Mouse (Mus musculus) kidney, embryonic 15.5 days (tissue): ENCODE measurements around the gene Zmym4. TPM values are rescaled to one million over a fixed set of nuclear protein-coding genes. Genes with fewer than 3 reads are reported as not detected.

Experiments
- polyA plus RNA-seq: library from polyadenylated mRNA; unstranded; fragments of >200 nt; fragmentation: Nextera tagmentation; extraction: Ambion mirVana; gene quantifications from 2 replicates; pipeline ENCODE4 v1.2.1, GENCODE M21; 2015

Zmym4 gene
- polyA plus RNA-seq, 1 experiment from 2014 or later = 20.3 TPM

Other genes starting within 250 kb of the Zmym4 start
- gene Tfap2e, start 231.9 kb downstream of the Zmym4 start, polyA plus RNA-seq = not detected in 2 replicates
- 27.1 and 28.2 TPM in 2 replicates for gene Ncdn, start 214.7 kb downstream of the Zmym4 start, polyA plus RNA-seq
- gene AU040320, start 214.6 kb downstream of the Zmym4 start, polyA plus RNA-seq = 24.5 and 27.8 TPM in 2 replicates
- 88.3 and 93.6 TPM in 2 replicates for gene Sfpq, start 53.2 kb upstream of the Zmym4 start, polyA plus RNA-seq
- gene Zmym1, start 93.0 kb upstream of the Zmym4 start, polyA plus RNA-seq = 19.4 and 19.8 TPM in 2 replicates
- 18.7 and 19.3 TPM in 2 replicates for gene Zmym6, start 109.2 kb upstream of the Zmym4 start, polyA plus RNA-seq
- gene Tmem35b, start 155.6 kb upstream of the Zmym4 start, polyA plus RNA-seq = 23.8 and 26.1 TPM in 2 replicates
- 0.69 and 0.70 TPM in 2 replicates for gene Dlgap3, start 201.1 kb upstream of the Zmym4 start, polyA plus RNA-seq